ENCODE assay signal across 19 mouse cellular contexts in the genomic region with DNA sequence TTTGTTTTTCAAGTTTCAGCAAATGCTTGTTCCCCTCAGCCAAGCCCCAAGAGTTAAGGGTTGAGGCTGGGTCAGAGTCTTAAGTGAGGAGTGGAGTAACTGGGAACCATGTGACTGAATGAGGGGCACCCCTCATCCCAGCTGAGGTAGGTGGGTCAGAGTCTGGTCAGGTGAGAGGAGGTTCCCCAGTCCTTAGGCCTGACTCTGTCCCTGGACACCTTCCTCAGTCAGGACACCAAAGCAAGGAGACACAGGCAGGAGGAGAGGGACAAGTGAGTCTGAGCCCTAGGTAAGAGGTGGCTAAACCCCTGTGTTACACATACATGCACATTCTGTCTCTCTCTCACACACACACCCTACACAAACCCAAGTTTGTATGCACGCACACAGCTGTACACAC. TPM values are rescaled to one million over a fixed set of nuclear protein-coding genes. Genes with fewer than 3 reads are reported as not detected.
DNase-seq lines count a peak whose midpoint lies in the region; ATAC-seq and TF ChIP-seq lines count a peak whose summit lies in the region.
"Had no signal": no experiment of that assay in that cellular context is flagged by ENCODE, and none has a peak within 500 bp of the region (broad histone marks: within the 10 kb centered on the region; RNA-seq: fewer than 3 reads in every experiment).

No protein-coding gene starts in this region.

- H3K4me1 ChIP-seq in neural tube, embryonic 11.5 days (ENCODE audit: control insufficient read depth, insufficient read depth, low read length), result peaks cover 10% of the 10 kb centered on the region
- H3K4me1 ChIP-seq in midbrain, embryonic 12.5 days, result peaks cover 24% of the 10 kb centered on the region
- peaks cover 32% of the 10 kb centered on the region for H3K4me1 ChIP-seq in neural tube, embryonic 15.5 days
- H3K4me1 ChIP-seq in lung, adult 2 months (ENCODE audit: control insufficient read depth, insufficient read depth, low read length), result peaks cover 4% of the 10 kb centered on the region; the same call in 1 of the 2 replicates

- TF ChIP-seq POLR2A in lung, adult 2 months (IDR thresholded peaks at IDR 0.05; ENCODE audit: borderline replicate concordance, extremely low read depth, low read depth, low read length), result no peak

- H3K27ac ChIP-seq in neural tube, embryonic 11.5 days (ENCODE audit: low read depth, low read length), result 0 out of 2 replicates have a peak overlapping the region, but pooled peaks have one; percentile 10
- peak overlapping the region; percentile 93 for H3K27ac ChIP-seq in midbrain, embryonic 12.5 days (replicated peaks)
- peak overlapping the region; percentile 11; the same call in 1 of the 2 replicates for H3K27ac ChIP-seq in neural tube, embryonic 15.5 days (replicated peaks)

- no peak overlapping the region for H3K4me3 ChIP-seq in neural tube, embryonic 11.5 days (ENCODE audit: low read depth, low read length)
- H3K4me3 ChIP-seq in midbrain, embryonic 12.5 days, result no peak overlapping the region
- no peak overlapping the region for H3K4me3 ChIP-seq in neural tube, embryonic 15.5 days (replicated peaks)
- H3K4me3 ChIP-seq in lung, adult 2 months (replicated peaks; ENCODE audit: extremely low read depth, low read depth, low read length), result no peak overlapping the region

- peak; percentile 92 for DNase-seq in heart, adult 11 months
- no peak for DNase-seq in heart, adult 18-20 months
- no peak for DNase-seq in neural tube, embryonic 11.5 days (ENCODE audit: low spot score)
- DNase-seq in neural tube, embryonic 10.5 days (ENCODE audit: extremely low spot score, low spot score), result no peak
- no peak for DNase-seq in lung, adult 2 months
- no peak for DNase-seq in urinary bladder, adult 2 months (ENCODE audit: low spot score)
- DNase-seq: adrenal gland, postnatal 36 days; embryo, embryonic 11 days; gastrocnemius, postnatal 25 days; heart, postnatal 10 days; kidney, adult 8-10 months; kidney, postnatal 4 days; thymus, postnatal 25 days had no signal

- peaks cover 22% of the 10 kb centered on the region for H3K36me3 ChIP-seq in neural tube, embryonic 11.5 days (ENCODE audit: control insufficient read depth, insufficient read depth, low read length)
- peaks cover 72% of the 10 kb centered on the region for H3K36me3 ChIP-seq in midbrain, embryonic 12.5 days
- peaks cover 59% of the 10 kb centered on the region for H3K36me3 ChIP-seq in neural tube, embryonic 15.5 days

- WGBS in neural tube, embryonic 11.5 days, result 100% methylated on average over 1 of the region's 1 CpGs
- WGBS in midbrain, embryonic 12.5 days, result 85% methylated on average over 1 of the region's 1 CpGs
- WGBS in neural tube, embryonic 15.5 days, result 89% methylated on average over 1 of the region's 1 CpGs
- WGBS in lung, adult 2 months, result 88% methylated on average over 1 of the region's 1 CpGs

- H3K4me2 ChIP-seq in neural tube, embryonic 11.5 days (ENCODE audit: low read depth), result no peak overlapping the region
- H3K4me2 ChIP-seq in midbrain, embryonic 12.5 days (replicated peaks), result peak overlapping the region; percentile 1; the same call in 1 of the 2 replicates
- H3K4me2 ChIP-seq in neural tube, embryonic 15.5 days, result no peak overlapping the region

- no peak for ATAC-seq in neural tube, embryonic 11.5 days (ENCODE audit: insufficient read depth, low FRiP score, low TSS enrichment)
- no peak for ATAC-seq in midbrain, embryonic 12.5 days (ENCODE audit: low FRiP score, low read depth)
- no peak for ATAC-seq in neural tube, embryonic 15.5 days (ENCODE audit: low FRiP score)
- ATAC-seq: inflammation-experienced regulatory T-cells, adult 6 months had no signal

- no peaks in the 10 kb centered on the region for H3K27me3 ChIP-seq in neural tube, embryonic 11.5 days (ENCODE audit: control insufficient read depth, insufficient read depth, low read length)
- no peaks in the 10 kb centered on the region for H3K27me3 ChIP-seq in midbrain, embryonic 12.5 days
- no peaks in the 10 kb centered on the region for H3K27me3 ChIP-seq in neural tube, embryonic 15.5 days (replicated peaks)
- H3K27me3 ChIP-seq: limb, embryonic 13.5 days; lung, embryonic 15.5 days had no signal

- no peak overlapping the region for H3K9ac ChIP-seq in neural tube, embryonic 11.5 days (ENCODE audit: low read length)
- H3K9ac ChIP-seq in midbrain, embryonic 12.5 days (replicated peaks), result peak overlapping the region; percentile 92
- no peak overlapping the region for H3K9ac ChIP-seq in neural tube, embryonic 15.5 days (replicated peaks)

- H3K9me3 ChIP-seq in neural tube, embryonic 11.5 days (ENCODE audit: control insufficient read depth, low read length), result no peaks in the 10 kb centered on the region
- no peaks in the 10 kb centered on the region for H3K9me3 ChIP-seq in midbrain, embryonic 12.5 days
- no peaks in the 10 kb centered on the region for H3K9me3 ChIP-seq in neural tube, embryonic 15.5 days (replicated peaks)
- H3K9me3 ChIP-seq: heart, embryonic 10.5 days; limb, embryonic 13.5 days; lung, embryonic 15.5 days had no signal

- no peak for TF ChIP-seq CTCF in lung, adult 2 months (IDR thresholded peaks at IDR 0.05; ENCODE audit: insufficient read depth, low read length)

RNA-seq across cellular contexts. Expression of a gene that starts 1.0 kb away (rescaled TPM):
- 100 to 1,000 TPM; 107 to 113 TPM for total RNA-seq in heart, adult 18-20 months (2021)
- polyA plus RNA-seq in neural tube, embryonic 11.5 days (2014; fragmentation: Nextera tagmentation; extraction: Ambion mirVana), result 360 and 370 TPM in 2 replicates
- 281 and 296 TPM in 2 replicates for polyA plus RNA-seq in midbrain, embryonic 12.5 days (2016; fragmentation: Nextera tagmentation; extraction: Ambion mirVana)
- 231 and 240 TPM in 2 replicates for polyA plus RNA-seq in neural tube, embryonic 15.5 days (2015; fragmentation: Nextera tagmentation; extraction: Ambion mirVana)
- polyA plus RNA-seq in lung, adult 2 months (2012; rRNA removed), result 44.9 and 56.6 TPM in 2 replicates
- 72.2 and 94.8 TPM in 2 replicates for polyA plus RNA-seq in urinary bladder, adult 2 months (2012; rRNA removed)

RNA-seq across cellular contexts. Expression of a gene that starts 6.9 kb away (rescaled TPM):
- total RNA-seq in heart, adult 18-20 months (2021), result 10 to 100 TPM; 20.5 to 24.4 TPM
- 20.4 and 23.1 TPM in 2 replicates for polyA plus RNA-seq in neural tube, embryonic 11.5 days (2014; fragmentation: Nextera tagmentation; extraction: Ambion mirVana)
- 25.2 and 27.5 TPM in 2 replicates for polyA plus RNA-seq in midbrain, embryonic 12.5 days (2016; fragmentation: Nextera tagmentation; extraction: Ambion mirVana)
- 27.8 and 30.8 TPM in 2 replicates for polyA plus RNA-seq in neural tube, embryonic 15.5 days (2015; fragmentation: Nextera tagmentation; extraction: Ambion mirVana)
- 15.9 and 23.3 TPM in 2 replicates for polyA plus RNA-seq in lung, adult 2 months (2012; rRNA removed)
- 12.7 and 13.1 TPM in 2 replicates for polyA plus RNA-seq in urinary bladder, adult 2 months (2012; rRNA removed)

RNA-seq across cellular contexts. Expression of a gene that starts 13.5 kb away (rescaled TPM):
- total RNA-seq in heart, adult 18-20 months (2021), result 10 to 100 TPM; 27.7 to 30.7 TPM
- 18.1 and 19.0 TPM in 2 replicates for polyA plus RNA-seq in neural tube, embryonic 11.5 days (2014; fragmentation: Nextera tagmentation; extraction: Ambion mirVana)
- polyA plus RNA-seq in midbrain, embryonic 12.5 days (2016; fragmentation: Nextera tagmentation; extraction: Ambion mirVana), result 51.2 and 51.8 TPM in 2 replicates
- 27.5 and 28.5 TPM in 2 replicates for polyA plus RNA-seq in neural tube, embryonic 15.5 days (2015; fragmentation: Nextera tagmentation; extraction: Ambion mirVana)
- 17.5 and 24.9 TPM in 2 replicates for polyA plus RNA-seq in lung, adult 2 months (2012; rRNA removed)
- polyA plus RNA-seq in urinary bladder, adult 2 months (2012; rRNA removed), result 15.7 and 24.8 TPM in 2 replicates

RNA-seq across cellular contexts. Expression of a gene that starts 22.2 kb away (rescaled TPM):
- total RNA-seq in heart, adult 18-20 months (2021), result 1 to 10 TPM; 1.6 to 2.9 TPM
- polyA plus RNA-seq in neural tube, embryonic 11.5 days (2014; fragmentation: Nextera tagmentation; extraction: Ambion mirVana), result 17.3 and 19.3 TPM in 2 replicates
- 18.3 and 24.0 TPM in 2 replicates for polyA plus RNA-seq in midbrain, embryonic 12.5 days (2016; fragmentation: Nextera tagmentation; extraction: Ambion mirVana)
- 21.0 and 22.8 TPM in 2 replicates for polyA plus RNA-seq in neural tube, embryonic 15.5 days (2015; fragmentation: Nextera tagmentation; extraction: Ambion mirVana)
- polyA plus RNA-seq in lung, adult 2 months (2012; rRNA removed), result 9.1 and 12.8 TPM in 2 replicates
- polyA plus RNA-seq in urinary bladder, adult 2 months (2012; rRNA removed), result 9.5 and 11.6 TPM in 2 replicates

RNA-seq across cellular contexts. Expression of a gene that starts 26.3 kb away (rescaled TPM):
- total RNA-seq in heart, adult 18-20 months (2021), result 10 to 100 TPM in 1 of 2 experiments, 1 to 10 TPM in 1; 9.0 to 10.9 TPM
- polyA plus RNA-seq in neural tube, embryonic 11.5 days (2014; fragmentation: Nextera tagmentation; extraction: Ambion mirVana), result 16.1 and 18.9 TPM in 2 replicates
- 24.6 and 30.7 TPM in 2 replicates for polyA plus RNA-seq in midbrain, embryonic 12.5 days (2016; fragmentation: Nextera tagmentation; extraction: Ambion mirVana)
- 11.1 and 12.3 TPM in 2 replicates for polyA plus RNA-seq in neural tube, embryonic 15.5 days (2015; fragmentation: Nextera tagmentation; extraction: Ambion mirVana)
- polyA plus RNA-seq in lung, adult 2 months (2012; rRNA removed), result 16.3 and 20.0 TPM in 2 replicates
- polyA plus RNA-seq in urinary bladder, adult 2 months (2012; rRNA removed), result 9.9 and 11.2 TPM in 2 replicates

Comparison
In these comparisons a context has a peak if more than half of its experiments do, and no peak if none do; other contexts are left out.
1. H3K27ac ChIP-seq: peak in every context shown above with its lines; median percentile 93 in midbrain, embryonic 12.5 days; 11 in neural tube, embryonic 15.5 days; 10 in neural tube, embryonic 11.5 days.